Mouse (Mus musculus): ENCODE measurements around the gene Arhgap27.
A peak's percentile ranks its signal among the peaks of the same experiment; 100 is the strongest.

Gene Arhgap27

GRCm38 (mm10) chr11:103381505-103381904, 18.0 kb upstream of the Arhgap27 start:
- DNase-seq (ENCODE audit: low spot score) = no peak

GRCm38 (mm10) chr11:103380460-103380859, 17.0 kb upstream of the Arhgap27 start:
- DNase-seq (ENCODE audit: low spot score) = no peak

GRCm38 (mm10) chr11:103378341-103378740, 14.8 kb upstream of the Arhgap27 start:
- DNase-seq (ENCODE audit: low spot score) = no peak

- no peak for DNase-seq (ENCODE audit: low spot score)
Measured at GRCm38 (mm10) chr11:103375772-103376171, 12.3 kb upstream of the Arhgap27 start.

GRCm38 (mm10) chr11:103375258-103375657, 11.8 kb upstream of the Arhgap27 start:
- no peak for DNase-seq (ENCODE audit: low spot score)

GRCm38 (mm10) chr11:103373922-103374321, 10.4 kb upstream of the Arhgap27 start:
- DNase-seq (ENCODE audit: low spot score) = no peak

GRCm38 (mm10) chr11:103372561-103372960, 9.1 kb upstream of the Arhgap27 start:
- no peak for DNase-seq (ENCODE audit: low spot score)

- DNase-seq (ENCODE audit: low spot score) = no peak
Measured at GRCm38 (mm10) chr11:103372068-103372467, 8.6 kb upstream of the Arhgap27 start.

- DNase-seq (ENCODE audit: low spot score) = no peak
Measured at GRCm38 (mm10) chr11:103371222-103371539, 7.7 kb upstream of the Arhgap27 start.

GRCm38 (mm10) chr11:103370397-103371221, 7.1 kb upstream of the Arhgap27 start:
- DNase-seq (ENCODE audit: low spot score) = no peak

GRCm38 (mm10) chr11:103365530-103365929, 2.0 kb upstream of the Arhgap27 start:
- no peak for DNase-seq (ENCODE audit: low spot score)

GRCm38 (mm10) chr11:103365022-103365421, 1.5 kb upstream of the Arhgap27 start:
- DNase-seq (ENCODE audit: low spot score) = no peak

- DNase-seq (ENCODE audit: low spot score) = no peak
Measured at GRCm38 (mm10) chr11:103364335-103364734, 843 bp upstream of the Arhgap27 start.

GRCm38 (mm10) chr11:103362521-103363181, 841 bp downstream of the Arhgap27 start:
- DNase-seq (ENCODE audit: low spot score) = no peak

GRCm38 (mm10) chr11:103362054-103362432, 1.4 kb downstream of the Arhgap27 start:
- DNase-seq (ENCODE audit: low spot score) = no peak

GRCm38 (mm10) chr11:103361396-103362053, 2.0 kb downstream of the Arhgap27 start:
- DNase-seq (ENCODE audit: low spot score) = no peak

- no peak for DNase-seq (ENCODE audit: low spot score)
Measured at GRCm38 (mm10) chr11:103360661-103361081, 2.8 kb downstream of the Arhgap27 start.

GRCm38 (mm10) chr11:103359841-103360641, 3.5 kb downstream of the Arhgap27 start:
- peak; percentile 63 for DNase-seq (ENCODE audit: low spot score)

GRCm38 (mm10) chr11:103359122-103359521, 4.4 kb downstream of the Arhgap27 start:
- DNase-seq (ENCODE audit: low spot score) = no peak

GRCm38 (mm10) chr11:103358316-103358715, 5.2 kb downstream of the Arhgap27 start:
- no peak for DNase-seq (ENCODE audit: low spot score)

- DNase-seq (ENCODE audit: low spot score) = no peak
Measured at GRCm38 (mm10) chr11:103357710-103358109, 5.8 kb downstream of the Arhgap27 start.

Measured in ovary, postnatal 10 days (tissue).